Mouse (Mus musculus) hindbrain, embryonic 10.5 days (tissue): ENCODE measurements around the gene Abcd1. TPM values are rescaled to one million over a fixed set of nuclear protein-coding genes. Genes with fewer than 3 reads are reported as not detected.
A peak's percentile ranks its signal among the peaks of the same experiment; 100 is the strongest.

Experiments
- DNase-seq: peaks from one replicate; pipeline ENCODE4 v3.0.0-alpha.2; 2017; ENCODE audit warnings: low spot score
- H3K27ac ChIP-seq: fragments of 300-500 bp; sonication (generic); 2 replicates; pipeline ENCODE4 v1.5.1; 2016; ENCODE audit warnings: mild to moderate bottlenecking, moderate library complexity
- H3K27me3 ChIP-seq: fragments of 300-500 bp; sonication (generic); 2 replicates; pipeline ENCODE4 v1.6.1; 2016; ENCODE audit warnings: mild to moderate bottlenecking; ENCODE audit not compliant: poor library complexity, insufficient read depth, severe bottlenecking
- H3K36me3 ChIP-seq: fragments of 300-500 bp; sonication (generic); 2 replicates; pipeline ENCODE4 v1.6.1; 2016; ENCODE audit warnings: mild to moderate bottlenecking, moderate library complexity
- H3K4me1 ChIP-seq: fragments of 300-500 bp; sonication (generic); replicated peaks from 2 replicates; pipeline ENCODE4 v1.6.1; 2016; ENCODE audit warnings: mild to moderate bottlenecking
- H3K4me3 ChIP-seq: fragments of 300-500 bp; sonication (generic); 2 replicates; pipeline ENCODE4 v1.5.1; 2016; ENCODE audit warnings: mild to moderate bottlenecking, moderate library complexity
- H3K9me3 ChIP-seq: fragments of 300-500 bp; sonication (generic); 2 replicates; pipeline ENCODE4 v1.6.1; 2016; ENCODE audit warnings: mild to moderate bottlenecking, moderate library complexity
- WGBS: fragments of 180-500 bp; shearing (Covaris S2); methylation state at CpG from one replicate; pipeline ENCODE4 v1.1.7; 2016; 5-methylcytosine and 5-hydroxymethylcytosine counted together
- polyA plus RNA-seq: library from polyadenylated mRNA; unstranded; fragments of >200 nt; fragmentation: Nextera tagmentation; extraction: Ambion mirVana; gene quantifications from 2 replicates; pipeline ENCODE4 v1.2.1, GENCODE M21; 2016

Gene Abcd1
- polyA plus RNA-seq, 1 experiment from 2014 or later, result 14.1 TPM

GRCm38 (mm10) chrX:73756334-73757140 lies 40.1 kb downstream of the Abcd1 start, which contains the start of gene Plxnb3:
Plxnb3 (plus strand) TSS chrX:73757090.
- no peak for DNase-seq
- no peaks in the 10 kb centered on the region for H3K36me3 ChIP-seq
- WGBS, result 71% methylated on average over 5 of the region's 5 CpGs
- no peaks in the 10 kb centered on the region for H3K9me3 ChIP-seq
- H3K27me3 ChIP-seq, result no peaks in the 10 kb centered on the region
- H3K4me3 ChIP-seq, result no peak within 1 kb of the TSS
- H3K27ac ChIP-seq, result no peak within 1 kb of the TSS
- 0 out of 2 replicates have a peak, but pooled peaks cover 6% of the 10 kb centered on the region for H3K4me1 ChIP-seq

- WGBS, result 85% methylated on average over 13 of the region's 13 CpGs
- DNase-seq, result no peak
- H3K4me1 ChIP-seq, result 0 out of 2 replicates have a peak, but pooled peaks cover 6% of the 10 kb centered on the region
- H3K4me3 ChIP-seq, result no peak overlapping the region
- no peak overlapping the region for H3K27ac ChIP-seq
- no peaks in the 10 kb centered on the region for H3K36me3 ChIP-seq
- H3K27me3 ChIP-seq, result no peaks in the 10 kb centered on the region
- no peaks in the 10 kb centered on the region for H3K9me3 ChIP-seq
Measured at GRCm38 (mm10) chrX:73758611-73759290, 42.4 kb downstream of the Abcd1 start.

- Histone ChIP-seq H3K4me3 (no peak overlapping the region), H3K4me1 (no peaks in the 10 kb centered on the region)
- WGBS, result 74% methylated on average over 1 of the region's 1 CpGs
Measured at GRCm38 (mm10) chrX:73765311-73765710, 48.9 kb downstream of the Abcd1 start.

GRCm38 (mm10) chrX:73767267-73767666 lies 50.9 kb downstream of the Abcd1 start:
- Histone ChIP-seq H3K4me3 (no peak overlapping the region), H3K27me3 (peaks cover 6% of the 10 kb centered on the region; the same call in 1 of the 2 replicates), H3K27ac (no peak overlapping the region), H3K9me3 (no peaks in the 10 kb centered on the region), H3K36me3 (no peaks in the 10 kb centered on the region), H3K4me1 (no peaks in the 10 kb centered on the region)
- DNase-seq, result peak; percentile 13
- WGBS, result 56% methylated on average over 9 of the region's 9 CpGs

More at GRCm38 (mm10) chrX:73765311-73765710, 48.9 kb downstream of the Abcd1 start:
- H3K36me3 ChIP-seq, result no peaks in the 10 kb centered on the region
- H3K9me3 ChIP-seq, result no peaks in the 10 kb centered on the region
- H3K27me3 ChIP-seq, result peaks cover 4% of the 10 kb centered on the region; the same call in 1 of the 2 replicates
- no peak overlapping the region for H3K27ac ChIP-seq
- no peak for DNase-seq

- no peak for DNase-seq
- peaks cover 3% of the 10 kb centered on the region; the same call in 1 of the 2 replicates for H3K27me3 ChIP-seq
- peak within 1 kb of the TSS; percentile 23; the same call in 1 of the 2 replicates for H3K27ac ChIP-seq
- WGBS, result 74% methylated on average over 9 of the region's 9 CpGs
- H3K9me3 ChIP-seq, result no peaks in the 10 kb centered on the region
- H3K4me3 ChIP-seq, result no peak within 1 kb of the TSS
- no peaks in the 10 kb centered on the region for H3K4me1 ChIP-seq
- peaks cover 29% of the 10 kb centered on the region for H3K36me3 ChIP-seq
Measured at GRCm38 (mm10) chrX:73774168-73774760, 57.9 kb downstream of the Abcd1 start, which contains the start of gene Srpk3. Srpk3 (plus strand) TSS chrX:73774405.

GRCm38 (mm10) chrX:73774802-73775483 lies 58.5 kb downstream of the Abcd1 start:
- WGBS, result 69% methylated on average over 10 of the region's 10 CpGs
- peak; percentile 9 for DNase-seq
- Histone ChIP-seq H3K9me3 (no peaks in the 10 kb centered on the region), H3K27ac (no peak overlapping the region; the same call in 1 of the 2 replicates), H3K4me1 (no peaks in the 10 kb centered on the region), H3K4me3 (no peak overlapping the region), H3K27me3 (peaks cover 3% of the 10 kb centered on the region; the same call in 1 of the 2 replicates), H3K36me3 (peaks cover 35% of the 10 kb centered on the region)

GRCm38 (mm10) chrX:73782227-73782626 lies 65.8 kb downstream of the Abcd1 start:
- Histone ChIP-seq H3K4me3 (no peak overlapping the region), H3K4me1 (peaks cover 12% of the 10 kb centered on the region), H3K27ac (no peak overlapping the region), H3K9me3 (no peaks in the 10 kb centered on the region), H3K27me3 (peaks cover 5% of the 10 kb centered on the region; the same call in 1 of the 2 replicates), H3K36me3 (peaks cover 55% of the 10 kb centered on the region)
- DNase-seq, result no peak
- 97% methylated on average over 3 of the region's 3 CpGs for WGBS

GRCm38 (mm10) chrX:73785666-73786065 lies 69.3 kb downstream of the Abcd1 start:
- Histone ChIP-seq H3K27me3 (peaks cover 5% of the 10 kb centered on the region; the same call in 1 of the 2 replicates), H3K4me3 (peak overlapping the region; percentile 68), H3K4me1 (peaks cover 23% of the 10 kb centered on the region), H3K27ac (peak overlapping the region; percentile 92), H3K9me3 (no peaks in the 10 kb centered on the region), H3K36me3 (peaks cover 41% of the 10 kb centered on the region)
- no peak for DNase-seq

GRCm38 (mm10) chrX:73786364-73787224 lies 70.2 kb downstream of the Abcd1 start, which contains the start of the genes Idh3g and Ssr4:
Idh3g (minus strand) TSS chrX:73786897.
Ssr4 (plus strand) TSS chrX:73787028.
- no peaks in the 10 kb centered on the region for H3K9me3 ChIP-seq
- peak; percentile 93 for DNase-seq
- peaks cover 41% of the 10 kb centered on the region for H3K36me3 ChIP-seq
- H3K27me3 ChIP-seq, result peaks cover 5% of the 10 kb centered on the region; the same call in 1 of the 2 replicates
- H3K4me3 ChIP-seq, result peak within 1 kb of the TSS; percentile 68
- H3K4me1 ChIP-seq, result peaks cover 23% of the 10 kb centered on the region
- 13% methylated on average over 52 of the region's 52 CpGs for WGBS
- H3K27ac ChIP-seq, result peak within 1 kb of the TSS; percentile 92

GRCm38 (mm10) chrX:73787225-73787558 lies 70.8 kb downstream of the Abcd1 start:
- H3K4me3 ChIP-seq, result peak overlapping the region; percentile 68
- no peak for DNase-seq
- peaks cover 23% of the 10 kb centered on the region for H3K4me1 ChIP-seq
- 23% methylated on average over 22 of the region's 22 CpGs for WGBS
- H3K9me3 ChIP-seq, result no peaks in the 10 kb centered on the region
- peaks cover 5% of the 10 kb centered on the region; the same call in 1 of the 2 replicates for H3K27me3 ChIP-seq
- H3K27ac ChIP-seq, result peak overlapping the region; percentile 92
- peaks cover 35% of the 10 kb centered on the region for H3K36me3 ChIP-seq
